Mouse (Mus musculus) heart, postnatal 0 days (tissue): ENCODE measurements around the gene Prrt3.

ENCODE experiments used
- CTCF ChIP-seq: IDR thresholded peaks from 2 replicates; pipeline ENCODE4 v1.5.1; 2016; ENCODE audit warnings: antibody characterized with exemption, control low read depth, low read depth
- EP300 ChIP-seq: IDR thresholded peaks from 2 replicates; pipeline ENCODE4 v1.6.1; 2016; ENCODE audit warnings: antibody characterized with exemption, low read depth

GRCm38 (mm10) chr6:113455007-113455406, 46.7 kb downstream of the Prrt3 start:
- no peak for TF ChIP-seq CTCF
- no peak for TF ChIP-seq EP300
